Mouse (Mus musculus): ENCODE results near the gene Gm32687.
"Not testable (repeated sequence)": the region's sequence is repeated elsewhere in the genome, so short reads cannot be mapped to it uniquely, and the experiment has no call there.

Gm32687 gene

GRCm38 (mm10) chr10:81863409-81864407 lies at the start of gene Gm32687:
Gene Gm32687, plus strand, starts transcription at chr10:81863934.
- not testable (repeated sequence) for DNase-seq (ENCODE audit: low spot score)

- not testable (repeated sequence) for DNase-seq (ENCODE audit: low spot score)
Observed at GRCm38 (mm10) chr10:81846219-81846618, 17.5 kb upstream of the Gm32687 start.

- not testable (repeated sequence) for DNase-seq (ENCODE audit: low spot score)
Observed at GRCm38 (mm10) chr10:81929842-81930743, 66.4 kb downstream of the Gm32687 start, which contains the start of gene Zfp781. Gene Zfp781, minus strand, starts transcription at chr10:81930480.

Data from urinary bladder, postnatal 10 days (tissue).